Mouse (Mus musculus) heart, adult 2 months (tissue): Measurements from ENCODE around the gene Qpct. TPM values are rescaled to one million over a fixed set of nuclear protein-coding genes. Genes with fewer than 3 reads are reported as not detected.

Experiments used
- DNase-seq, 2 experiments: peaks; one replicate each; pipeline ENCODE4 v3.0.0; 2021
- H3K27ac ChIP-seq: fragments of 200-600 bp; 2 replicates; pipeline ENCODE4 v1.8.1; 2022
- H3K27me3 ChIP-seq: fragments of 200-500 bp; 2 replicates; pipeline ENCODE4 v1.6.1; 2012; ENCODE audit warnings: mild to moderate bottlenecking, low read length, inconsistent platforms, mixed read lengths; ENCODE audit not compliant: control insufficient read depth, insufficient read depth
- H3K36me3 ChIP-seq: fragments of 200-500 bp; 2 replicates; pipeline ENCODE4 v1.6.1; 2012; ENCODE audit warnings: low read length, inconsistent platforms; ENCODE audit not compliant: control insufficient read depth, insufficient read depth
- H3K4me1 ChIP-seq: fragments of 200-500 bp; 2 replicates; pipeline ENCODE4 v1.6.1; 2011; ENCODE audit warnings: low read length; ENCODE audit not compliant: control insufficient read depth, insufficient read depth
- H3K4me3 ChIP-seq: fragments of 200-600 bp; 2 replicates; pipeline ENCODE4 v1.8.1; 2022
- H3K79me2 ChIP-seq: fragments of 200-500 bp; replicated peaks from 2 replicates; pipeline ENCODE4 v1.6.1; 2012; ENCODE audit warnings: mild to moderate bottlenecking, inconsistent platforms, low read length, moderate library complexity, mixed read lengths; ENCODE audit not compliant: control insufficient read depth, insufficient read depth
- H3K9ac ChIP-seq: fragments of 200-500 bp; 2 replicates; pipeline ENCODE4 v1.6.1; 2012; ENCODE audit warnings: low read depth, mild to moderate bottlenecking, control low read depth, inconsistent platforms, low read length, mixed read lengths
- CTCF ChIP-seq: fragments of 200-600 bp; IDR thresholded peaks from 2 replicates; pipeline ENCODE4 v1.8.1; 2022; ENCODE audit warnings: antibody characterized with exemption, mild to moderate bottlenecking, moderate library complexity
- EP300 ChIP-seq: fragments of 200-500 bp; IDR thresholded peaks from 2 replicates; pipeline ENCODE4 v1.6.1; 2011; ENCODE audit warnings: low read depth, low read length, control low read depth; ENCODE audit not compliant: insufficient read depth
- POLR2A ChIP-seq: fragments of 200-500 bp; IDR thresholded peaks from 2 replicates; pipeline ENCODE4 v1.6.1; 2011; ENCODE audit warnings: mild to moderate bottlenecking, low read depth, low read length, control low read depth; ENCODE audit not compliant: insufficient read depth
- WGBS: fragments of 180-500 bp; shearing (Covaris S2); methylation state at CpG from one replicate; pipeline ENCODE4 v1.1.7; 2018; 5-methylcytosine and 5-hydroxymethylcytosine counted together
- intact Hi-C: fragments of 180-260 bp; cut with DNase I; formaldehyde crosslinking; loops from one replicate; pipeline ENCODE4 v1.15.1; 2025
- polyA plus RNA-seq: library from polyadenylated mRNA; depleted of rRNA; stranded (reverse); fragments of >200 nt; gene quantifications from 2 replicates; pipeline ENCODE4 v1.2.3, GENCODE M21; 2012
- total RNA-seq, 2 experiments: library from RNA; stranded (reverse); gene quantifications; 2 replicates each; pipeline ENCODE4 v1.2.3; 2021

Gene Qpct
- total and polyA plus RNA-seq, 3 experiments: 4.7 to 5.1 (median 5.0) TPM

GRCm38 (mm10) chr17:79031569-79031968 lies 20.1 kb upstream of the Qpct start:
- Histone ChIP-seq H3K79me2 (no peaks in the 10 kb centered on the region), H3K4me3 (no peak overlapping the region), H3K27me3 (no peaks in the 10 kb centered on the region), H3K36me3 (no peaks in the 10 kb centered on the region), H3K9ac (no peak overlapping the region), H3K27ac (no peak overlapping the region), H3K4me1 (no peaks in the 10 kb centered on the region)
- intact Hi-C loops: no loop called here
- no peak for DNase-seq
- TF ChIP-seq POLR2A (no peak), CTCF (no peak), EP300 (no peak)
- WGBS: 85% methylated on average over 5 of the region's 5 CpGs

GRCm38 (mm10) chr17:79032782-79033181 lies 18.9 kb upstream of the Qpct start:
- no peak overlapping the region for H3K4me3 ChIP-seq
- H3K36me3 ChIP-seq: no peaks in the 10 kb centered on the region
- no peak overlapping the region for H3K27ac ChIP-seq
- TF ChIP-seq EP300: no peak
- TF ChIP-seq CTCF: no peak
- no peak for TF ChIP-seq POLR2A
- H3K27me3 ChIP-seq: no peaks in the 10 kb centered on the region
- DNase-seq: no peak
- intact Hi-C loops: no loop called here
- H3K4me1 ChIP-seq: no peaks in the 10 kb centered on the region
- WGBS: 85% methylated on average over 4 of the region's 4 CpGs
- no peak overlapping the region for H3K9ac ChIP-seq
- no peaks in the 10 kb centered on the region for H3K79me2 ChIP-seq

GRCm38 (mm10) chr17:79039660-79040059 lies 12.0 kb upstream of the Qpct start:
- Histone ChIP-seq H3K27ac (no peak overlapping the region), H3K36me3 (no peaks in the 10 kb centered on the region), H3K4me3 (no peak overlapping the region), H3K4me1 (no peaks in the 10 kb centered on the region), H3K79me2 (no peaks in the 10 kb centered on the region), H3K27me3 (no peaks in the 10 kb centered on the region), H3K9ac (no peak overlapping the region)
- TF ChIP-seq EP300 (no peak), CTCF (no peak), POLR2A (no peak)
- DNase-seq: no peak
- intact Hi-C loops: no loop called here

GRCm38 (mm10) chr17:79043705-79044104 lies 8.0 kb upstream of the Qpct start:
- WGBS: 98% methylated on average over 2 of the region's 2 CpGs
- Histone ChIP-seq H3K27ac (no peak overlapping the region), H3K27me3 (no peaks in the 10 kb centered on the region), H3K4me3 (no peak overlapping the region), H3K79me2 (no peaks in the 10 kb centered on the region), H3K9ac (no peak overlapping the region), H3K36me3 (no peaks in the 10 kb centered on the region), H3K4me1 (no peaks in the 10 kb centered on the region)
- no peak for DNase-seq
- intact Hi-C loops: no loop called here
- no peak for TF ChIP-seq POLR2A
- TF ChIP-seq CTCF: no peak
- TF ChIP-seq EP300: no peak

GRCm38 (mm10) chr17:79052088-79052812 lies 544 bp downstream of the Qpct start:
- intact Hi-C loops: no loop called here
- H3K27me3 ChIP-seq: 0 out of 2 replicates have a peak, but pooled peaks cover 2% of the 10 kb centered on the region
- no peaks in the 10 kb centered on the region for H3K36me3 ChIP-seq
- H3K4me3 ChIP-seq: peak overlapping the region; percentile 58
- peak; percentile 71 to 74 for DNase-seq
- peak overlapping the region; percentile 43; the same call in 1 of the 2 replicates for H3K9ac ChIP-seq
- H3K27ac ChIP-seq: no peak overlapping the region
- TF ChIP-seq CTCF (peak; percentile 28), POLR2A (no peak)
- no peaks in the 10 kb centered on the region for H3K79me2 ChIP-seq
- H3K4me1 ChIP-seq: no peaks in the 10 kb centered on the region
- under 1% methylated on average over 45 of the region's 45 CpGs for WGBS

GRCm38 (mm10) chr17:79058271-79058670 lies 6.6 kb downstream of the Qpct start:
- intact Hi-C loops: no loop called here
- Histone ChIP-seq H3K27me3 (no peaks in the 10 kb centered on the region), H3K4me1 (no peaks in the 10 kb centered on the region; the same call in 1 of the 2 replicates), H3K36me3 (no peaks in the 10 kb centered on the region), H3K27ac (no peak overlapping the region), H3K79me2 (no peaks in the 10 kb centered on the region), H3K9ac (no peak overlapping the region), H3K4me3 (no peak overlapping the region)
- TF ChIP-seq EP300 (no peak), POLR2A (no peak), CTCF (no peak)
- WGBS: 68% methylated on average over 6 of the region's 6 CpGs
- DNase-seq: no peak
